Mouse (Mus musculus): Measurements from ENCODE around the gene Mog. TPM values are rescaled to one million over a fixed set of nuclear protein-coding genes. Genes with fewer than 3 reads are reported as not detected.

Mog gene
- total and polyA plus RNA-seq, 3 experiments: 0.05 TPM; not detected in 2

DNA sequence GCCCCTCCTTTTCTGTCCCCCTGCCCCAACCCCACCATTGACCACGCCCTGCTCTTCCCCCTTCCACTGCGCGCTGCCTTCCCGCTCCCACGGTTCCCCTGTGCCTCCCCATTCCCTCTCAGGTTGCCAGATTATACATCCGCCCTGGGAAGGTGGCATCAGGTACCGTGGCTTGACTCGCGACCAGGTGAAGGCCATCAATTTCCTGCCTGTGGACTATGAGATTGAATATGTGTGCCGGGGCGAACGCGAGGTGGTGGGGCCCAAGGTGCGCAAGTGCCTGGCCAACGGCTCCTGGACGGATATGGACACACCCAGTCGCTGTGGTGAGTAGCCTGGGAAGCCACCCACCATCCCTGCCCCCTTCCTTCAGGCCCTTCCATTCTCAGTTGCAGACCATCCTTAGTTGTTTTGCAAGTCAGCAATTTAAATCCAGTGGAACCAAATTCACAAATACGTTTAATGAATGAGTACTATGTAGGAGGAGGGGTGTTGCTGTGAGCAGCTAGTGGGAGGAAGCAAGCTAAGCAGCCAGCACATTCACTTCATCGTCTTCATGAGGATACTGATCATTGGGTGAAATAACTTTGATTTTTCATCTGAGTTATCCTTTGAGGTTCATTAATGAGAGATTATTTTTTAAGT lies 24.3 kb upstream of the Mog start:
- Histone ChIP-seq H3K4me3 (ENCODE audit: low read depth, low read length) (peak overlapping the region; percentile 82; the same call in 1 of the 2 replicates), H3K9me3 (replicated peaks) (no peaks in the 10 kb centered on the region), H3K36me3 (replicated peaks) (peaks cover 28% of the 10 kb centered on the region), H3K4me1 (ENCODE audit: insufficient read depth, low read depth, low read length) (peaks cover 42% of the 10 kb centered on the region), H3K27me3 (ENCODE audit: insufficient read depth, low read length) (peaks cover 22% of the 10 kb centered on the region)
- no peak for TF ChIP-seq GATA1 (IDR thresholded peaks at IDR 0.05; ENCODE audit: borderline replicate concordance, low read length)
- TF ChIP-seq GATA2 (IDR thresholded peaks at IDR 0.05; ENCODE audit: borderline replicate concordance, low read depth, low read length): no peak
- TF ChIP-seq POLR2AphosphoS5 (IDR thresholded peaks at IDR 0.05; ENCODE audit: insufficient replicate concordance, low read depth, low read length): no peak
- no peak for TF ChIP-seq TAL1 (conservative IDR thresholded peaks at IDR 0.05; ENCODE audit: low read depth, low read length)
- no peak for TF ChIP-seq CTCF (IDR thresholded peaks at IDR 0.05; ENCODE audit: low read depth, low read length)
- DNase-seq (ENCODE audit: low spot score): no peak
- ATAC-seq (ENCODE audit: extremely low read depth, insufficient number of reproducible peaks, low FRiP score, poor library complexity, severe bottlenecking): no peak

DNA sequence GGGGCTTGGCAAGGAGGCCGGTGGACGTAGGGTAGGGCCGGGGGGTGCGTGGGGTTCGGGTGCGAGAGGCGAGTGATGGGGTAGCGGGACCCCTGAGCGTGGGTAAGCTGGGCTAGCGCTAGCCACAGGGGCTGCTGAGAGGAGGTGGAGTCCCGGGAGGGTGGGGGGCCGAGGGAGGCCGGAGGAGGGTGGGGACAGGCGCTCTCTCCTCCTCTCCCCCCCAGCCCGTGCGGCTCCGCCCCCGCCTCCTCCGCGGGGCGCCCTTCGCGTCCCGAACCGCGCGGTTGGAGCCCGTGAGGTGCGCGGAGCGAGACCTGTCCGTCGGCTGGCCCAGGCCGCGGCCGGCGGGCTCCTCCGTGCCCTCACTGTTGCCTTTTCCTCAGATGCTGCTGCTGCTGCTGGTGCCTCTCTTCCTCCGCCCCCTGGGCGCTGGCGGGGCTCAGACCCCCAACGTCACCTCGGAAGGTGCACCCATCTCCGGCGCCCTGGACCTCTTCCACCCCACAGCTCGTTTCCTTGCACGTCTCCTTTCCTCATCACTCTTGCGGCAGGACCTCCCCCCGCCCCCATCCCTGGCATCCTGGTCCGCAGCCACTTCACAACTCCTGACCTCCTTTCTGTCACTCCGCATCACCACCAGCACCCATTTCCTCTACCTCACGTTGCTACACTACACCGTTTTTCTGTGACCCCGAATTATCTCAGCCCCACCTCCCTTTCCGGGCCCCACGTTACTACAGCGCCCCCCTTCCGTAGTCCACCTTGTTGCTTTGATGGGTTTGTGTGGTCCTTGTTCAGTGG lies 23.3 kb upstream of the Mog start:
- Histone ChIP-seq H3K4me1 (ENCODE audit: insufficient read depth, low read depth, low read length) (peaks cover 42% of the 10 kb centered on the region), H3K27me3 (ENCODE audit: insufficient read depth, low read length) (peaks cover 22% of the 10 kb centered on the region), H3K4me3 (ENCODE audit: low read depth, low read length) (peak overlapping the region; percentile 82), H3K9me3 (replicated peaks) (no peaks in the 10 kb centered on the region), H3K36me3 (replicated peaks) (peaks cover 28% of the 10 kb centered on the region)
- TF ChIP-seq TAL1 (conservative IDR thresholded peaks at IDR 0.05; ENCODE audit: low read depth, low read length): no peak
- no peak for TF ChIP-seq GATA2 (IDR thresholded peaks at IDR 0.05; ENCODE audit: borderline replicate concordance, low read depth, low read length)
- TF ChIP-seq GATA1 (IDR thresholded peaks at IDR 0.05; ENCODE audit: borderline replicate concordance, low read length): no peak
- TF ChIP-seq POLR2AphosphoS5 (IDR thresholded peaks at IDR 0.05; ENCODE audit: insufficient replicate concordance, low read depth, low read length): no peak
- no peak for TF ChIP-seq CTCF (IDR thresholded peaks at IDR 0.05; ENCODE audit: low read depth, low read length)
- ATAC-seq (ENCODE audit: extremely low read depth, insufficient number of reproducible peaks, low FRiP score, poor library complexity, severe bottlenecking) (0 out of 2 replicates have a peak, but pooled peaks have one; percentile 43), DNase-seq (ENCODE audit: low spot score) (peak; percentile 59)

DNA sequence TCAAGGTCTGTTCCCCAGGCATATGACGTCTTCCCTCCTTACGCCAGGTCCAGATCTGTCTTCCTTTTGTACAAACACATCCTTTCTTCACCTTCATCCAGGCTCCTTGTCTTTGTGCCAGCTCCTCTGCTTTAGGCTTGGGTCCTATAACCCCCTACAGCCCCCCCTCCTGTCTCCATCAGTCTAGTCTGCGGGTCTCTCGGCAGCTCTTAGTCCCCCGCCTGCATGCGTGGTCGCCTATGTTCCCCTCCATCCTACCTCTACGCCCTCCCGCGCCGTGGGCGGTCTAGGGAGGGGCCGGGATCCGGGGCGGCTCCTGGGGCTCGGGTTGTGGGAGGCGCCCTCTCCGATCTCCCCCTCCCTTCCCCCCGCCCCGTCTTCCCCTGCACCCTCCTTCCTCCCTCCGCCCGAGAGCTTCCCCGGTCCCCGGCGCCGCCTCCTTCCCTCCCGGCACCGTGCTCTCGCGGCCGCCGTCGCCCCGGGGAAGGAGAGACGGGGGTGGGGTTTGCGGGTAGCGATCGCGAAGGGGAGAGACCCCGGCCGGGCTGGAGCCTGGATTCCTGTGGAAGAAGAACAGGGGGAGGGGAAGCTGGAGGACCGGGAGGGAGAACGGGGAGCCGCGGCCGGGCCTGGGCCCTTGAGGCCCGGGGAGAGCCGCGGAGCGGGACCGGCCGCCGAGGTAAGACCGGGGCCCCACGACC lies 22.6 kb upstream of the Mog start, which contains the start of gene Gabbr1:
Gene Gabbr1 (plus strand): TSS at position 356 of the 701 bp plus-strand sequence.
- TF ChIP-seq POLR2AphosphoS5 (IDR thresholded peaks at IDR 0.05; ENCODE audit: insufficient replicate concordance, low read depth, low read length): no peak
- no peak for TF ChIP-seq CTCF (IDR thresholded peaks at IDR 0.05; ENCODE audit: low read depth, low read length)
- TF ChIP-seq GATA2 (IDR thresholded peaks at IDR 0.05; ENCODE audit: borderline replicate concordance, low read depth, low read length): no peak
- no peak for TF ChIP-seq GATA1 (IDR thresholded peaks at IDR 0.05; ENCODE audit: borderline replicate concordance, low read length)
- TF ChIP-seq TAL1 (conservative IDR thresholded peaks at IDR 0.05; ENCODE audit: low read depth, low read length): no peak
- peaks cover 22% of the 10 kb centered on the region for H3K36me3 ChIP-seq (replicated peaks)
- H3K9me3 ChIP-seq (replicated peaks): no peaks in the 10 kb centered on the region
- peak within 1 kb of the TSS; percentile 82 for H3K4me3 ChIP-seq (ENCODE audit: low read depth, low read length)
- peaks cover 42% of the 10 kb centered on the region for H3K4me1 ChIP-seq (ENCODE audit: insufficient read depth, low read depth, low read length)
- H3K27me3 ChIP-seq (ENCODE audit: insufficient read depth, low read length): peaks cover 22% of the 10 kb centered on the region
- DNase-seq (ENCODE audit: low spot score) (peak; percentile 82), ATAC-seq (ENCODE audit: extremely low read depth, insufficient number of reproducible peaks, low FRiP score, poor library complexity, severe bottlenecking) (peak; percentile 73)

DNA sequence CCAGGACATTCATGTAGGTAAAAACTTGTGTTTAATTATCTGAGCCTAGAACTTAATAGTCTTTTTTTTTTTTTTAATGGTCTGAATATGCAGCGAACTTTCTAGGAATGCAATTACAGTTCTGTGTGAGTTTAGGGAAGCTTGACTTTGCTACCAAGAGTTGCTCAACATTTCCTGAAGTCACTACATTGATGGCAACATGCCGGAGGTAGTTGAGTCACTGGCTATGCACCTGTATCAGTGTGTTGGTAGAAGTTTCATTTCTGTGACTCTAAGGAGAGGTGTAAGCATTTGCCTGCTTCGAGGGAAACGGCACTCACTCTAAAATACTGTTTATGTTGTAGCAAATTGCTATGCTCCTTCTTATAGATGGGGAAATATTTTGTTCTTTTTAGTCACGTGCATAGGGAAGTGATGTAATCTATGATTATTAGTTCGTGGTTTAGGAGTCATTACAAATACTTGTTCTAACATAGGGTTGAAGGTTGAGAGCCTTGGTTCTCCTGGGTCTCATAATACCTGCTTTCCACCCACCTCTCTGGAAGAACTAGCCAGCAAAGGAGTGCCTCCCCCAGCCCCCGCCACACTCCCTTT lies 21.6 kb upstream of the Mog start:
- no peak for DNase-seq (ENCODE audit: low spot score)
- TF ChIP-seq POLR2AphosphoS5 (IDR thresholded peaks at IDR 0.05; ENCODE audit: insufficient replicate concordance, low read depth, low read length) (no peak), TAL1 (conservative IDR thresholded peaks at IDR 0.05; ENCODE audit: low read depth, low read length) (no peak), CTCF (IDR thresholded peaks at IDR 0.05; ENCODE audit: low read depth, low read length) (no peak), GATA2 (IDR thresholded peaks at IDR 0.05; ENCODE audit: borderline replicate concordance, low read depth, low read length) (no peak), GATA1 (IDR thresholded peaks at IDR 0.05; ENCODE audit: borderline replicate concordance, low read length) (no peak)
- Histone ChIP-seq H3K36me3 (replicated peaks) (peaks cover 12% of the 10 kb centered on the region), H3K4me1 (ENCODE audit: insufficient read depth, low read depth, low read length) (peaks cover 34% of the 10 kb centered on the region), H3K27me3 (ENCODE audit: insufficient read depth, low read length) (peaks cover 22% of the 10 kb centered on the region), H3K9me3 (replicated peaks) (no peaks in the 10 kb centered on the region), H3K4me3 (ENCODE audit: low read depth, low read length) (no peak overlapping the region)
- no peak for ATAC-seq (ENCODE audit: extremely low read depth, insufficient number of reproducible peaks, low FRiP score, poor library complexity, severe bottlenecking)

DNA sequence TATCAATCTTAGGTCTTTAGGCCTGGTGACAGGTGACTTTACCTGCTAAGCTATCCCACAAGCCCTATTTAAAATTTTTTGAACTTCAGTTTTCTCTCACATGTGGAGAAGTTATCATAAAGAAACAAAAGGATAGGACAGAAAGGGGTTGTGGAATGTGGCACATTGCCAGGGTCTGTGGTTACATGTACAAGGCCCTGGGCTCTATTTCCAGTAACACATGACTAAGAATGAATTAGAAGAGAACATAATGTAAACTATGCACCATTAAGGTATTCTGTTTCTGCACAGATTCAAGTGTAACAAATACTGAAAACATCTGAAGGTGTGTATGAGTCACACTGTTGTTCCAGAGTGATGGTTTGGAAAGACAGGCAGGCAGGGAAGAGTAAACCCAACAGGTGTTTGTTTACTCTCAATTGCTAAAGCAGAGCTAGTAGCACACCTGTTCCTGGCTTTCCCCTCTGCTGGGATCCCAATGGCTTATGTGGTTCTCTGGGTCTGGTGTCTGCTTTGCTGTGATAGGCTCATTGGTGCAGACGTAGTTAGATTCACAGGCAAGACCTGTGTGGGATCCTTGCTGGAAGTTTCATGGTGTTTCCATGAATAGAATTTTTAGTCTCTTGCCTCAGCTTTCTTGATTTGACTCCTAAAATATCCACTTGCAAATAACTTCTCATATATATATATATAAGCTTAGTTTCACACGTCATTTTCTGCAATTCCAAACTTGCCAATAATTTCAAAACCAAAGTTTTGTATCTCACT lies 16.1 kb upstream of the Mog start:
- no peaks in the 10 kb centered on the region for H3K9me3 ChIP-seq (replicated peaks)
- H3K4me1 ChIP-seq (ENCODE audit: insufficient read depth, low read depth, low read length): no peaks in the 10 kb centered on the region
- peaks cover 5% of the 10 kb centered on the region for H3K27me3 ChIP-seq (ENCODE audit: insufficient read depth, low read length)
- ATAC-seq (ENCODE audit: extremely low read depth, insufficient number of reproducible peaks, low FRiP score, poor library complexity, severe bottlenecking): no peak
- no peaks in the 10 kb centered on the region for H3K36me3 ChIP-seq (replicated peaks)
- DNase-seq (ENCODE audit: low spot score): no peak
- no peak overlapping the region for H3K4me3 ChIP-seq (ENCODE audit: low read depth, low read length)
- no peak for TF ChIP-seq TAL1 (conservative IDR thresholded peaks at IDR 0.05; ENCODE audit: low read depth, low read length)
- TF ChIP-seq POLR2AphosphoS5 (IDR thresholded peaks at IDR 0.05; ENCODE audit: insufficient replicate concordance, low read depth, low read length): no peak
- TF ChIP-seq GATA2 (IDR thresholded peaks at IDR 0.05; ENCODE audit: borderline replicate concordance, low read depth, low read length): no peak
- TF ChIP-seq GATA1 (IDR thresholded peaks at IDR 0.05; ENCODE audit: borderline replicate concordance, low read length): no peak
- no peak for TF ChIP-seq CTCF (IDR thresholded peaks at IDR 0.05; ENCODE audit: low read depth, low read length)
